Mouse (Mus musculus): Measurements from ENCODE around the gene Polr3g.
"Not testable (repeated sequence)": the region's sequence is repeated elsewhere in the genome, so short reads cannot be mapped to it uniquely, and the experiment has no call there.

The Polr3g gene

GRCm38 (mm10) chr13:81629395-81629794 lies 81.4 kb downstream of the Polr3g start:
- DNase-seq (ENCODE audit: low spot score), result no peak

GRCm38 (mm10) chr13:81628631-81629190 lies 82.1 kb downstream of the Polr3g start:
- DNase-seq (ENCODE audit: low spot score), result no peak

DNA sequence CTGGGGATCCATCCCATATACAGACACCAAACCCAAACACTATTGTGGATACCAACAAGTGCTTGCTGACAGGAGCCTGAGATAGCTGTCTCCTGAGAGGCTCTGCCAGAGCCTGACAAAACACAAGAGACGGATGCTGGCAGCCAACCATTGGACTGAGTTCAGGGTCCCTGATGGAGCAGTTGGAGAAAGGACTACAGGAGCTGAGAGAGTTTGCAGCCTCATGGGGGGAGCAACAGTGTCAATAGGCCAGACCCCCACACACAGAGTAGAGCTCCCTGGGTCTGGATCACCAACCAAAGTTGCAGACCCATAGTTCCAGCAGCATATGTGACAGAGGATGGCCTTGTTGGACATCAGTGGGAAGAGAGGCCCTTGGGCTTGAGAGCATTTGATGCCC lies 83.0 kb downstream of the Polr3g start:
- DNase-seq (ENCODE audit: low spot score), result not testable (repeated sequence)
